Mouse (Mus musculus) urinary bladder, adult 18-20 months (tissue): Measurements from ENCODE around the gene C2cd6.

ENCODE experiments used
- DNase-seq, 2 experiments: peaks; one replicate each; pipeline ENCODE4 v3.0.0; 2022; ENCODE audit warnings: low spot score in 2 of 2, mixed read lengths in 2 of 2

C2cd6 gene

DNA sequence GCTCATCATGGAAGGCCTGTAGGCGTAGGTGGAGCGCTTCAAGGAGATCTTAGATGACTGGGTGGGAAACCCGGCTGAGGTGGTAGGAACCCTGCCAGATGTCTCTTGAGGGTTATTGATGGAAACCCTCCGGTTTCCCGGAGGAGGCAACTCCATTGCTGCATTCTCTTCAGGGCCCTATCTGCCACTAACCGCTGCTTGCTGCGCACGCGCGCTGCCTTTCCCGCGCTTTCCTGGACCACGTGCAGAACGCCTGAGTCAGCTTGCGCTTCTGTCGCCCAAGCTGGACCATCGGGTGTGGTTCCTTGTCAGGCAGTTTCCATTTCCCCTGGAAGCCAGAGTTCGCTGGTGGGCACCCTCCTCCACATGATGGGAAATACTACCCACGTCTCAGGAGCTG lies at the start of gene C2cd6:
Gene C2cd6 (minus strand): TSS at position 196 of the 400 bp plus-strand sequence.
- no peak for DNase-seq

GRCm38 (mm10) chr1:59142809-59143208 lies 48.1 kb upstream of the C2cd6 start:
- peak; percentile 15 to 29 for DNase-seq

- no peak for DNase-seq
These were observed 39.7 kb upstream of the C2cd6 start for GRCm38 (mm10) chr1:59134419-59134818.

- no peak for DNase-seq
These were observed 34.2 kb upstream of the C2cd6 start for GRCm38 (mm10) chr1:59128879-59129278.

DNA sequence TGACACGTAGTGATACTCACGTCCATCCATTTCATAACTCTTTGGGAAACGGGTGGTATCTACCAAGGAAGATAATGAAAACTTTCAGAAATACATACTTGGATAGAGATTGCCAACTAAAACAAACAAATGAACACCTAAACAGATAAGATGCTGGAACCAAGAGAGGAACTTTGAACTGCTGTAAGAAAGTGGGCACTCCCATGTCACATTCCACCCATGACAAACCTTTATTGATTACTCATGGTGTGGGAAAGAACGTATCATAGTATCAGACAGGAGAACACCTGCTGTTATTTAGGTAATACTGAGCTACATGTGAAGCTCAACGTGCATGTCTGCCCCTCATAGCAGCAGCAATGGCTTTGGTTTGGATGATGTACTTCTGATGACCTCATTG lies 30.9 kb upstream of the C2cd6 start:
- DNase-seq, result no peak

GRCm38 (mm10) chr1:59119720-59120457 lies 25.2 kb upstream of the C2cd6 start, which contains the start of gene Tmem237:
Gene Tmem237 (minus strand): TSS chr1:59120408.
- peak; percentile 75 to 87 for DNase-seq

DNA sequence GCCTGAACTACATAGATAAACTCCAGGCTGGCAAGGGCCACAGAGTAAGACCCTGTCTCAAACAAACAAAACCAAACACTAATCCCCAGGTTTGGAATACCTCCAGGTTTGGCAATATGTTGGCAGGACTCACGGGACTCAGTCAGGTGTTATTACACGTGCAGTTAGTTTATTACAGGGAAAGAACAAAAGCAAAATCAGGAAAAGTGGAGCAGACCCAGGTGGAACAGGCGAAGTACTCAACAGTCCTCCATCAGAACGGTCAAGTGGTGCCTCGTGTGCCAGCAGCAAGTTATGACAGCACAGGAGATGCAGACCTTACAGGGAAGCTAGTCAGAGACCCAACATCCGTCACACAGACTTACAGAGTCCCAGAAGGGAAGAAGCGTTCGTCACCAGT lies 15.8 kb upstream of the C2cd6 start:
- no peak for DNase-seq

DNA sequence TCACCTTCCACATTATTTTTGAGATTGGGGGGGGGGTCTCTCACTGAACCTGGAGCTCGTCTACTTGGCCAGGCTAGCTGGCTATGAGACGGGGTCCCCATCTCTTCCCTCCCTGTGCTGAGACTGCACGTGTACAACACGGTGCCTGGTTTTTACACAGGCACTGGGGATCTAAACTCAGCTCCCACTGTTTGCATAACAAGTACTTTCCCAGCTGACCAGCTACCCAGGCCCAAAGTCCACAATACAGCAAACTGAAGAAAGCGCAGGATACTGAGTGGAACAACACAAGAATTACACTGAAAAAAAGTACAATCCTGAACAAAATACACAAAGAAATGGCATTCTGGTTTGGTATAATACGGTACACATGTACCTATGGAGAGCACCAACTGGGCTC lies 7.4 kb upstream of the C2cd6 start:
- no peak for DNase-seq

GRCm38 (mm10) chr1:59101020-59101419 lies 6.3 kb upstream of the C2cd6 start:
- no peak for DNase-seq

GRCm38 (mm10) chr1:59070867-59071266 lies 23.8 kb downstream of the C2cd6 start:
- peak in 1 of 2 experiments; percentile 6 for DNase-seq

DNA sequence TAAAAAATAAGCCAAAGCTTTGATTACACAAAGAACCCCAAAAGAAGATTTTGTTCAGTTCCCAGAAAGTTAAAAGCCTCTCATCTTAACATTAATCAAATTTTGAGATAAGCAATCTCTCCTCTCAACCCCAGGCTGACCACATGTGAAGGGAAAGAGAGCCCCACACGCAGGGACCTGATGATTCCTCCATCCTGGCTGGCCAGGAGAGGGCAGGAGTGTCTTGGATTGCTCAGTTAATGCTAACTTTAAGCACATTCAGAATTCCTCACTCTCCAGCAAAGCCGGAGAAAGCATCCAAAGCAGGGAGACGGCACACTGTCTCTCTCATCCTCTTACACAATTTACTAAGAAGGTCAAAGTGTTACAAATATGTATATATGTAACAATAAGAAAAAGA lies 26.7 kb downstream of the C2cd6 start:
- no peak for DNase-seq

DNA sequence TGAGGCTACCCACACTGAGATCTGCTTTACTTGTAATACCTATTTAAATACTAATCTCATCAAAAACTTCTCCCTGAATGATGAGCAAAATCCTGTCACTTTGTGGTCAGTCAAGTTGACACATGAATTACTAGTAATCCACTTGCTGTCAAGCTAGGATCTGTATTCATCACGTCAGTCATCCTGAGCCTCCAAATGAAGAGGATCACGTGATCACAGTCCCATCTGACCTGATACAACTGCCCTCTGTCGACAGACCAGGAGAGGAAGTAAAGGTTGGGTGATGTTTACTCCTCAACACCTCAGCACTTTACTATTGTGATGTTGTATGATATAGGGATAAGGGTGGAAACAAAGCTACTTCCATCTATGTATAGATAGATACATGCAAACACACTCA lies 31.0 kb downstream of the C2cd6 start:
- no peak for DNase-seq

DNA sequence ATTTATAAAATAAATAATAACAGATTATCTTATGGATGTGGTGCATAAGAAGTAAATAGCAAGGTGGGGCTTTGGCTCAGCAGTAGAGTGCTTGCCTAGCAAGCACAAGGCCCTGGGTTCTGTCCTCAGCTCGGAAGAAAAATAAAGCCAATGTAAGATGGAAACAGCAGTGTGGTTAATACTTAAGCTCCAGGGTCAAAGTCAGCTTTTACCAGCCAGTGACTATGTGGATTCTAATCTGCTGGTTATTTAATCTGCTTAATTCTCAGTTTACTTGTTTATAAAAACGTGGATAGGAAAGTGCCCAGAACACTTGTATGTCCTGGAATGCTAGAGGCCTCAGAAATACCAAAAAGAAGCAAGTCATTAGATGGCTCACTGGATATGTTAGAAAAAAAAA lies 37.7 kb downstream of the C2cd6 start:
- no peak for DNase-seq

GRCm38 (mm10) chr1:59051306-59051705 lies 43.4 kb downstream of the C2cd6 start:
- DNase-seq, result no peak

DNA sequence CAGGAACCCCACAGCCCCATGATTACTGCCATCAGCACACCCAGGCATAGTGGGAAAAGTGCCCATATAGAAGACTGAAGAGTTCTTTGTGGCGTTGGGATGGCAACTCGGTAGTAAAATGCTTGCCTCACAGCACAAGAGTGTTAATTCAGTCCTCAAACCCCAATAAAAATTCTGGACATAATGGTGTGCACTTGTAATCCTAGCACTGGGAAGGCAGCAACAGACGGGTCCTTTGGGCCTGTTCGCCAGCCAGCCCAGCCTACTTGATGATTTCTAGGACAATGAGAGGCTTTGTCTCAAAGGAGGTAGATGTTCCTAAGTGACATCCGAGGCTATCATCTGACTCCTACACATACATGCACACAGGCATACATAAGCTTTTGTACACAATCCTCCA lies 57.0 kb downstream of the C2cd6 start:
- no peak for DNase-seq

DNA sequence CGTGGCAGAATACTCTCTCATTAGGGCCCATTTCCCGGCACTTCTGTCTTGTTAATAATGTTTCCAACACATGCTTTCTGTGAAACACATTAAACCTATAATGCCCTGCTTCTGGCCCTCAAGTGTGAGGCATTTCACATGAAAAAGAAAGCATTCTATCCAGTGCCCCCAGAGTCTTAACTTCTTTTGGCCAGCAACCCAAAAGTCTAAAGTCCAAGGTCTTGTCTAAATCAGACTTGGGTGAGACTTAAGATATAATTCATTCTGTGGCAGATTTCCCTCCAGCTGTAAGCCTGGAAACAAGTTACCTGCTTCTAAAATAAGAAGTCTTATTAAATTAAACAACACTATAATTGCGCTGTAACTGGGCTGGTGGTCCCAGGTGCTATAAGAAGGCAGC lies 73.1 kb downstream of the C2cd6 start:
- DNase-seq, result no peak

- DNase-seq, result no peak
These were observed 85.5 kb downstream of the C2cd6 start for GRCm38 (mm10) chr1:59009250-59009649.
